Mouse (Mus musculus): Measurements from ENCODE around the gene Trappc3l. TPM values are rescaled to one million over a fixed set of nuclear protein-coding genes. Genes with fewer than 3 reads are reported as not detected.
"Not testable (repeated sequence)": the region's sequence is repeated elsewhere in the genome, so short reads cannot be mapped to it uniquely, and the experiment has no call there.

The Trappc3l gene
- total RNA-seq (2021) = not detected

DNA sequence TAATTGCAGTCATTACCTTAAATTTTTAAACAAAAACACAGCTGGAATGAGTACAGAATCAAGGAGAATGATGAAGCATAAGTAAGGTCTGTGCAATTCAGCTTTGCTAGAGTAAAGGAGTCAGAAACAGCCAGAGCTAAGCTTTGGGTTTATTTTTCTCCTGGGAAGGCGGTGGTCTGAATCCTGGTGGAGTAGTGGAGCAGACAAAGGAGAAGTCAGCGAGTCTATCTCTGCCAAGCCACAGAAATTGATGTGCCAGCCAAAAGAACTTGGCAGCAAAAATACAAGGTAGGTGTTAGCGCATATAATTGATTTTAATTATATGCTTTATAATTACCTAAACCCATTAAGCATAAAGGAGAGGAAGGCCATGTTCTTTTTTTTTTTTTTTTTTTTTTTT lies at the start of gene Trappc3l:
TSS of gene Trappc3l (plus strand) at position 197 of the 400 bp plus-strand sequence.
- no peak for DNase-seq
- intact Hi-C loops (cut with DNase I) = loop anchor here (2.0 to 5.0 kb wide), 2 partner anchors 59 to 195 kb away; partner anchors contain the start of gene Calhm5

- DNase-seq; intact Hi-C loops (cut with DNase I): not testable (repeated sequence)
Measured at GRCm38 (mm10) chr10:33996686-33997085, 40.7 kb upstream of the Trappc3l start.

GRCm38 (mm10) chr10:33998397-33998796 lies 39.0 kb upstream of the Trappc3l start:
- DNase-seq = no peak
- intact Hi-C loops (cut with DNase I) = no loop called here

DNA sequence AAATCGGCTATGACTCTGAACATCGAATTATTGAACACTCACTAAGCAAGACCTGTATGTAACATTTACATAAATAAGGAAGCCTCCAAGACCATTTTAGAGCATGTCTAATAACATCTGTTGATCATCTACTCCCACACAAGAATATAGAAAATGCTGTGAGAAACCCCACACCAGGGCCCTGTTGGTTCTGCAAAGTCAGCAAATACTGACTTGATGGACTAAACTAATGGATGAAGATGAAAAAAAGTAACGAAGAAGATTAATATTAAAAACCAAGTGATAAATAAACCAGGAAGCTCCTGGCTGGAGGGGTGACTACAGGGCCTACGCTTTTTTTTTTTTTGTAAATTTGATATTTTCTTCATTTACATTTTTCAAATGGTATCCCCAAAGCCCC lies 24.8 kb upstream of the Trappc3l start:
- DNase-seq = no peak
- intact Hi-C loops (cut with DNase I) = loop anchor here (10.0 kb wide), 1 partner anchor 402 kb away; the partner anchor contains the start of gene Nt5dc1

- DNase-seq = no peak
- intact Hi-C loops (cut with DNase I) = loop anchor here (10.0 kb wide), 1 partner anchor 402 kb away; the partner anchor contains the start of gene Nt5dc1
Measured at GRCm38 (mm10) chr10:34013241-34013640, 24.2 kb upstream of the Trappc3l start.

- DNase-seq = no peak
- intact Hi-C loops (cut with DNase I) = loop anchor here (2.0 to 10.0 kb wide), 2 partner anchors 264 to 396 kb away; partner anchors contain the start of genes Nt5dc1 and Tspyl1
Measured at GRCm38 (mm10) chr10:34018746-34019301, 18.6 kb upstream of the Trappc3l start.

- intact Hi-C loops (cut with DNase I) = loop anchor here (2.0 to 10.0 kb wide), 2 partner anchors 263 to 395 kb away; partner anchors contain the start of genes Nt5dc1 and Tspyl1
- DNase-seq = peak; percentile 96 to 97
Measured at GRCm38 (mm10) chr10:34019302-34020075, 17.9 kb upstream of the Trappc3l start, which contains the start of gene Rwdd1. Gene Rwdd1 (minus strand): TSS chr10:34019624.

- no peak for DNase-seq
- intact Hi-C loops (cut with DNase I) = no loop called here
Measured at GRCm38 (mm10) chr10:34030322-34030721, 7.1 kb upstream of the Trappc3l start.

- DNase-seq = peak; percentile 66 to 76
- intact Hi-C loops (cut with DNase I) = loop anchor here (2.0 kb wide), 1 partner anchor 249 kb away; the partner anchor contains the start of gene Tspyl1
Measured at GRCm38 (mm10) chr10:34033630-34034305, 3.6 kb upstream of the Trappc3l start.

- DNase-seq = no peak
- intact Hi-C loops (cut with DNase I) = loop anchor here (1.0 to 5.0 kb wide), 3 partner anchors 60 to 292 kb away; partner anchors contain the start of gene Calhm5
Measured at GRCm38 (mm10) chr10:34036587-34036986, 810 bp upstream of the Trappc3l start.

DNA sequence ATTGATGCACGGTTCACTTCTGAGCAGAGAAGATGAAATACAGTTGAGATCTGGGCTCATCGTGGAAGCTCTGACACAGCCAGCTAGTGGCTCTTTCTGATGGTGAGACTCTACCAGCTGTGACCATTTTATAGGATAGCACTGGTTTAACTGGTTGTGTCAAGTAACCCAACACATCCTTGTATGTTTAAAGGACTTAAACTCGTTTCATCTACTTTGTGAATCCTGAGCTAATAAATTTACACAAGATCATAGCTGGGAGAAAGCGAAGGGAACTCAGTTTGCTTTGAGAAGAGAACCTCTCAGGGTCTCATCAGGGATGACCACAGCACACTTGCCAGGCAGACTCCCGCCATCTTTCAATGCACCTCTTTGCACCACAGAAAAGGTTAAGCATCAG lies 6.8 kb downstream of the Trappc3l start, which contains the start of gene Calhm4:
TSS of gene Calhm4 (minus strand) at position 101 of the 400 bp plus-strand sequence.
- intact Hi-C loops (cut with DNase I) = no loop called here

DNA sequence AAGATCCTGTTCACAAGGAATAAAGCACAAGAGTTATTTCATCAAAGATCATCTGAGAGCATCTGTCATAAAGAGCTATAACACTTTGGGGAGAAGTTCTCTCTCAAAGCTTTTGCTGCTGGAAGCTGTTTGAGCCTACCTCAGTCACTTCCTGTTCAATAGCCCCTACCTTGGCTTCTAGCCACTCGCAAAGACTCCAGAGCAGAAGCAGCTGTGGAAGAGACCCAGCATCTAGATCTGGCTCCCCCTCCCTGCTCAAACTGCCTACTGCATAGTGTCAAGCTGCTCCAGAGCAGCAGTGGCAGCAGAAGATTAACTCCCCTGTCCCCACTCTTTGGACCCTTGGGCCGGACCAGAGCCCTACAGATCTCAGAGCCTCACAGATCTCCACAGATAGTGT lies 16.6 kb downstream of the Trappc3l start:
- intact Hi-C loops (cut with DNase I) = no loop called here
- DNase-seq = no peak

More for the DNA sequence above, 6.8 kb downstream of the Trappc3l start, which contains the start of gene Calhm4:
- no peak for DNase-seq

GRCm38 (mm10) chr10:34066591-34066990 lies 29.2 kb downstream of the Trappc3l start:
- intact Hi-C loops (cut with DNase I) = no loop called here
- DNase-seq = no peak

- intact Hi-C loops (cut with DNase I) = no loop called here
- no peak for DNase-seq
Measured at GRCm38 (mm10) chr10:34069606-34070005, 32.2 kb downstream of the Trappc3l start.

GRCm38 (mm10) chr10:34070999-34071492 lies 33.6 kb downstream of the Trappc3l start:
- DNase-seq = no peak
- intact Hi-C loops (cut with DNase I) = no loop called here

DNA sequence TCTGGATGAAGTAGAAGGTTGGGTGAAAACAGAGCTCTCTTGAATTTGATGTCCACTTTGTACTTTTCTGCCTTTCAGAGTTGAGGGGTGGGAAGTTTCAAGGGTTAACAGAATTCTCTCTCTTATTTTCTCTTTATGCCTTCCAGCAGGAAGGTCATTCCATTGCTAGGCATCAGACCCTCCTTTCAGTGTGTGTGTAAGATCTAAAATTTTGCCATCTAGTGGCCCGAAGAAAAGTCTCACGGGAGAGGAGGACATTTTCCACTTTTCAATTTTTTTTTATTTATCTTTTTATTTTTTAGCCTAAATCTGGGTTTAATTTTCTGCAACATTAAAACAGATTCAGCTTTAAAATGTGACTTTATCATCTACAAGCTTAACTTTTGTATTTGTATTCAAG lies 34.3 kb downstream of the Trappc3l start:
- DNase-seq = no peak
- intact Hi-C loops (cut with DNase I) = no loop called here

DNA sequence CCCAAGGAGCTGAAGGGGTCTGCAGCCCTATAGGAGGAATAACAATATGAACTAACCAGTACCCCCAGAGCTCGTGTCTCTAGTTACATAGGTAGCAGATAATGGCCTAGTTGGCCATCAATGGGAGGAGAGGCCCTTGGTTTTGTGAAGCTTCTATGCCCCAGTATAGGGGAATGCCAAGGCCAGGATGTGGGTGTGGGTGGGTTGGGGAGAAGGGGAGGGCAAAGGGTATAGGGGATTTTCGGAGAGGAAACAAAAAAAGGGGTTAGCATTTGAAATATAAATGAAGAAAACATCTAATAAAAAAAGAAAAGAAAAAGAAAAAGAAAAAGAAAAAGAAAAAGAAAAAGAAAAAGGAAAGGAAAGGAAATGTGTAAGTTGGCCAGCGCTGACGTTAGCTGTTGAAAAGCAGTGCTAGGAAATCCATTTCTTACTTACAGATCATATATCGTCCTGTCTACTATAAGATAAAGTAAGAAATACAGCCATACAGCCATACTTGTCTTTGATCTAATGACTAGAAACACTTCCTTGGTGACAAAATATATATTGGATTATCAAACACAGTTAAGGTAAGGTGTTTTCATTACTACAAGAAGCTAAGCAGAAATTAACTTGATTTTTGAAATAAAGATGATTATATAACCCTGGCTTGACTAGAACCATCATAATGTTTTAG lies 37.3 kb downstream of the Trappc3l start:
- no peak for DNase-seq
- intact Hi-C loops (cut with DNase I) = no loop called here

DNA sequence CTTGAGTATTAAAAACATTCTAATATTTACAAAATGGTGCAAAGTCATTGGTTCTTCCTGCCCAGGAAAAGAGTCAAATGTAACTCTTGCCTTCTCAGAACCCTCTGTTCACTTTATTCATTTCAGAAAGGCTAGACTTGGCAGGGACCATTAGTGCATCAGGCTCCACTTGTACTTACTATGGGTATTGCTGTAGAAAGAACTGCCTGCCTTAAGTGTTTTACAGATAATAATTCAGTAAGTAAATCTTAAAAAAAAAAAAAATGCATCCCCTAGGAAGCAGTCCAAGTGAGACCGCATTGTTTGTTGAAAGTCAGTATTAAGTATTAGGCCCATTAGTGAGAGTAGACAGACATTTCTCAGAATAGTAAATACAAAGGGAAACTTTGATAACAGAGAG lies 49.1 kb downstream of the Trappc3l start:
- intact Hi-C loops (cut with DNase I) = no loop called here
- no peak for DNase-seq

GRCm38 (mm10) chr10:34088515-34088914 lies 51.1 kb downstream of the Trappc3l start:
- intact Hi-C loops (cut with DNase I) = no loop called here
- no peak for DNase-seq

DNA sequence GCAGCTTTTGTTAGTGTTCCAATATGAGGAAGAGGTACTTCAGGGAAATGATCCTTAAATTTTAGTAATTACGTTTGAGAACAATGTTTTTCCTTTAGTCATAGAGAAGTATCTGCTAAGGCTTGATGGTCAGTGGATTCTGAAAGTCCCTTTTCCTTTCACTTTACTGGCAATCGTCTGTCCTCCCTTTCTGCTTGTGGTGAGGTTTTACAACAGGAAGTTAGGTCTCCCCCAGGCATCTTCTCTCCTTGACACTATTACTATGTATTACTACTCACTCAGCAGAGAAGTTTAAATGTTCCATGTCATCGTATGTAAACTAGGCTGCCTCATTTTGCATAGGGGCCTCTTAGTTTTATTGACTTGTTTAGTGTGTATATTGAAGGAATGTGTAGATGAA lies 52.1 kb downstream of the Trappc3l start:
- no peak for DNase-seq
- intact Hi-C loops (cut with DNase I) = no loop called here

Measured in heart, postnatal 36 days (tissue).